Mouse (Mus musculus) bone marrow macrophage, adult 2 months (primary cell): ENCODE results near the gene Hnf4a. TPM values are rescaled to one million over a fixed set of nuclear protein-coding genes. Genes with fewer than 3 reads are reported as not detected.

Experiments used
- H3K27ac ChIP-seq: 2 replicates; pipeline ENCODE4 v1.5.1; 2012; ENCODE audit warnings: low read depth, low read length; ENCODE audit not compliant: insufficient read depth
- H3K4me1 ChIP-seq: 2 replicates; pipeline ENCODE4 v1.6.1; 2012; ENCODE audit warnings: low read length; ENCODE audit not compliant: control insufficient read depth, insufficient read depth
- H3K4me3 ChIP-seq: 2 replicates; pipeline ENCODE4 v1.5.1; 2012; ENCODE audit warnings: mild to moderate bottlenecking, low read length, moderate library complexity; ENCODE audit not compliant: insufficient read depth
- CTCF ChIP-seq: IDR thresholded peaks from 2 replicates; pipeline ENCODE4 v1.5.1; 2012; ENCODE audit warnings: low read depth, mild to moderate bottlenecking, low read length, moderate library complexity
- POLR2A ChIP-seq: IDR thresholded peaks from 2 replicates; pipeline ENCODE4 v1.6.1; 2012; ENCODE audit warnings: mild to moderate bottlenecking, low read depth, low read length, borderline replicate concordance
- polyA plus RNA-seq: library from polyadenylated mRNA; stranded (reverse); fragments of >200 nt; gene quantifications from 2 replicates; pipeline ENCODE4 v1.2.4, GENCODE M21; 2012; ENCODE audit not compliant: missing spikeins, insufficient read depth, insufficient read length

Hnf4a gene
- polyA plus RNA-seq, 1 experiment: not detected

GRCm38 (mm10) chr2:163601712-163602100 is 95.1 kb downstream of the Hnf4a start:
- Histone ChIP-seq H3K4me3 (peak overlapping the region; percentile 78; the same call in 1 of the 2 replicates), H3K4me1 (peaks cover 7% of the 10 kb centered on the region), H3K27ac (no peak overlapping the region)
- TF ChIP-seq POLR2A: no peak
- TF ChIP-seq CTCF: no peak

- Histone ChIP-seq H3K4me3 (peak within 1 kb of the TSS; percentile 78), H3K27ac (peak within 1 kb of the TSS; percentile 63), H3K4me1 (peaks cover 7% of the 10 kb centered on the region)
- peak; percentile 29; the same call in 1 of the 2 replicates for TF ChIP-seq CTCF
- TF ChIP-seq POLR2A: no peak; the same call in 1 of the 2 replicates
Measured at GRCm38 (mm10) chr2:163602101-163602971, 95.7 kb downstream of the Hnf4a start, which contains the start of gene Ttpal. Gene Ttpal (plus strand): TSS chr2:163602314.

GRCm38 (mm10) chr2:163606161-163606560 is 99.6 kb downstream of the Hnf4a start:
- H3K4me1 ChIP-seq: peaks cover 7% of the 10 kb centered on the region
- H3K27ac ChIP-seq: no peak overlapping the region
- TF ChIP-seq CTCF (no peak), POLR2A (no peak)
- H3K4me3 ChIP-seq: no peak overlapping the region

- TF ChIP-seq CTCF (no peak), POLR2A (no peak)
- Histone ChIP-seq H3K4me1 (0 out of 2 replicates have a peak, but pooled peaks cover 3% of the 10 kb centered on the region), H3K4me3 (no peak overlapping the region), H3K27ac (no peak overlapping the region)
Measured at GRCm38 (mm10) chr2:163608008-163608407, 101.4 kb downstream of the Hnf4a start.

GRCm38 (mm10) chr2:163609281-163609975 is 102.8 kb downstream of the Hnf4a start:
- Histone ChIP-seq H3K4me1 (no peaks in the 10 kb centered on the region), H3K27ac (no peak overlapping the region), H3K4me3 (no peak overlapping the region)
- no peak for TF ChIP-seq POLR2A
- TF ChIP-seq CTCF: no peak

GRCm38 (mm10) chr2:163611176-163611575 is 104.6 kb downstream of the Hnf4a start:
- TF ChIP-seq CTCF: no peak
- no peak for TF ChIP-seq POLR2A
- H3K4me3 ChIP-seq: no peak overlapping the region
- H3K27ac ChIP-seq: no peak overlapping the region
- H3K4me1 ChIP-seq: no peaks in the 10 kb centered on the region

- TF ChIP-seq CTCF (no peak), POLR2A (no peak)
Measured at GRCm38 (mm10) chr2:163613206-163613605, 106.6 kb downstream of the Hnf4a start.

GRCm38 (mm10) chr2:163613990-163614389 is 107.4 kb downstream of the Hnf4a start:
- no peak for TF ChIP-seq POLR2A
- TF ChIP-seq CTCF: no peak; the same call in 1 of the 2 replicates
- no peak overlapping the region for H3K27ac ChIP-seq
- no peaks in the 10 kb centered on the region for H3K4me1 ChIP-seq
- H3K4me3 ChIP-seq: no peak overlapping the region

More at GRCm38 (mm10) chr2:163613206-163613605, 106.6 kb downstream of the Hnf4a start:
- Histone ChIP-seq H3K4me3 (no peak overlapping the region), H3K27ac (no peak overlapping the region), H3K4me1 (no peaks in the 10 kb centered on the region)

GRCm38 (mm10) chr2:163615401-163615800 is 108.8 kb downstream of the Hnf4a start:
- H3K4me3 ChIP-seq: no peak overlapping the region
- TF ChIP-seq CTCF (no peak), POLR2A (no peak)
- no peak overlapping the region for H3K27ac ChIP-seq
- H3K4me1 ChIP-seq: no peaks in the 10 kb centered on the region
